Mouse (Mus musculus): Measurements from ENCODE around the gene Traf2. TPM values are rescaled to one million over a fixed set of nuclear protein-coding genes. Genes with fewer than 3 reads are reported as not detected.

Traf2 gene
- total RNA-seq, 1 experiment, result 9.1 TPM

DNA sequence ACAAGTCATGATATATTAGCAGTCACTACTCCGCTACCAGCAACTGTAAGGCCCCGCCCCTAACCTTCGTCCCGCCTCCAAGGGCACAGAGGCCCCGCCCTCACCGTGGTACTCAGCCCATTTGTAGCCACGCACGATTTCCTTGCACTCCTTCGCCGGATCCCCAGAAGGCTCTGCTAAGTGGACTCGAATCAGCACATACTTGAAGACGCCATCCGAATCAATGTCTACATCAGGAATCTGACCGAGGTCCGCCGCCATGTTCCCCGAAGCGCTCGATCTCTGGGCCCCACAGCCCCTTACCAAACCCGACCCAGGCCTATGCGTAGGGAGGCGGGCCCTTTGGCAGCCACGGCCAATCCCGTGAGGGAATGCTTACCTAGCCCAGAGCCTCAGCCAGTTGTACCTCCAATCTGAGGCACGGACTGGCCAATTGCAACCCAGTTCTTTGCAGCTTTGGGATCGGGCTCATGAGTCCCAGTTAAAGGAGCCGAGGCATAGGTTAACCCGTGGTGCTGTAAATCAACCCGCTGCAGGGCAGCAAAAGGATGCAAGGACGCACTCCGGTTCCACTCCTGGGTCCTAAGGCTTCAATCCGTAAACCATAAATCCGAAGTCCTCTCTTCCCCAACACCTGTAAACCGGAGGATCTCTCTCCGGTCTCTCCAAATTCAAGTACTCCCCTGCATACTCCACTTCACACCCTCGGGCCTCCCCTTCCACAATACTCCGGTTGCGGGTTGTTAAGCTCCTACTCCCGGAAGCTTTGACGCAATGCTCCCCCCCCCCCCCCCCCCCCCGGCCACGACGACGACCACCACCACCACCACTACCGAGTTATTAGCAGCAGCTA lies 28.1 kb upstream of the Traf2 start, which contains the start of the genes Mamdc4 and Phpt1:
Gene Mamdc4 (minus strand): TSS at position 267 of the 853 bp plus-strand sequence.
Gene Phpt1 (minus strand): TSS at position 646 of the 853 bp plus-strand sequence.
- H3K4me3 ChIP-seq (ENCODE audit: insufficient read depth in 1 of 2, low read depth in 1 of 2, low read length in 2 of 2, poor library complexity in 1 of 2, severe bottlenecking in 1 of 2), result peak within 1 kb of the TSS; percentile 81 to 94
- H3K27ac ChIP-seq (ENCODE audit: insufficient read depth, low read depth, low read length, poor library complexity, severe bottlenecking), result peak within 1 kb of the TSS; percentile 58; the same call in 1 of the 2 replicates
- in situ Hi-C loops (cut with MboI; ENCODE audit: low sequenced_read_pairs in 2 of 2, unreplicated experiment in 2 of 2), result no loop called here
- H3K9me3 ChIP-seq (ENCODE audit: control insufficient read depth, insufficient read depth, low read depth, low read length), result no peaks in the 10 kb centered on the region
- DNase-seq (ENCODE audit: low read depth, low spot score), result peak; percentile 94
- TF ChIP-seq MAFK (IDR thresholded peaks at IDR 0.05; ENCODE audit: insufficient read depth, low read depth, low read length), result no peak
- TF ChIP-seq CHD2 (IDR thresholded peaks at IDR 0.05; ENCODE audit: low read depth, low read length), result peak; percentile 89
- peak within 1 kb of the TSS; percentile 86 for H3K9ac ChIP-seq (ENCODE audit: insufficient read depth, low read depth, low read length, poor library complexity, severe bottlenecking)
- H3K36me3 ChIP-seq (ENCODE audit: control insufficient read depth, insufficient read depth, low read length, poor library complexity, severe bottlenecking), result peaks cover 5% of the 10 kb centered on the region; the same call in 1 of the 2 replicates
- H3K4me1 ChIP-seq (ENCODE audit: control insufficient read depth in 2 of 2, insufficient read depth in 2 of 2, low read length in 2 of 2, poor library complexity in 1 of 2), result peaks cover 0 to 29% of the 10 kb centered on the region in 2 experiments; a peak in 2 of 4 replicates

DNA sequence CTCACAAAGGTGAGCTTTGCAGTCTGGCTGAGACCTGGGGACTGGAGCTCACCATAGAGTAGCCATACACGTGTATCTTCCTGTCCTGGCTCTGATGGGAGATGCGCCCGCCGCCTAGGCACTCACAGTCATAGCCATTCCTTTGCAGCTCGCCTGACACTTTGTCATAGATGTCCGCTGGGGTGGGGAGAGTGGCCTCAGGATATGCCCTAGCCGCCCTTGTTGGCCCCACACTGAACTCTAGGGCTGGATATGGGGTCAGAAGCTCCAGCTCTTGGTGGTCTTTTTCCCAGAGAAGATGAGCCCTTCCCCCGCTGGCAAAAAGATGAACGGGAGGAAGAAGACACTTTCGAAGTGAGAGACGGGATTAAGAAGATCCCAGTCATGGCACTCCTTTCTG lies 27.4 kb upstream of the Traf2 start:
- in situ Hi-C loops (cut with MboI; ENCODE audit: low sequenced_read_pairs in 2 of 2, unreplicated experiment in 2 of 2), result no loop called here
- Histone ChIP-seq H3K36me3 (ENCODE audit: control insufficient read depth, insufficient read depth, low read length, poor library complexity, severe bottlenecking) (peaks cover 10% of the 10 kb centered on the region; the same call in 1 of the 2 replicates), H3K4me3 (ENCODE audit: insufficient read depth in 1 of 2, low read depth in 1 of 2, low read length in 2 of 2, poor library complexity in 1 of 2, severe bottlenecking in 1 of 2) (peak overlapping the region; percentile 81 to 94), H3K27ac (ENCODE audit: insufficient read depth, low read depth, low read length, poor library complexity, severe bottlenecking) (no peak overlapping the region), H3K9ac (ENCODE audit: insufficient read depth, low read depth, low read length, poor library complexity, severe bottlenecking) (peak overlapping the region; percentile 39; the same call in 1 of the 2 replicates), H3K4me1 (ENCODE audit: control insufficient read depth in 2 of 2, insufficient read depth in 2 of 2, low read length in 2 of 2, poor library complexity in 1 of 2) (peaks cover 0 to 28% of the 10 kb centered on the region in 2 experiments; a peak in 2 of 4 replicates), H3K9me3 (ENCODE audit: control insufficient read depth, insufficient read depth, low read depth, low read length) (no peaks in the 10 kb centered on the region)
- DNase-seq (ENCODE audit: low read depth, low spot score), result no peak
- TF ChIP-seq HCFC1 (IDR thresholded peaks at IDR 0.05; ENCODE audit: borderline replicate concordance, insufficient read depth, low read length), result no peak
- no peak for TF ChIP-seq MAFK (IDR thresholded peaks at IDR 0.05; ENCODE audit: insufficient read depth, low read depth, low read length)
- no peak for TF ChIP-seq CHD2 (IDR thresholded peaks at IDR 0.05; ENCODE audit: low read depth, low read length)
- no peak for TF ChIP-seq ZNF384 (IDR thresholded peaks at IDR 0.05; ENCODE audit: low read depth, low read length)
- TF ChIP-seq ZC3H11A (IDR thresholded peaks at IDR 0.05; ENCODE audit: borderline replicate concordance, low read depth, low read length), result no peak

DNA sequence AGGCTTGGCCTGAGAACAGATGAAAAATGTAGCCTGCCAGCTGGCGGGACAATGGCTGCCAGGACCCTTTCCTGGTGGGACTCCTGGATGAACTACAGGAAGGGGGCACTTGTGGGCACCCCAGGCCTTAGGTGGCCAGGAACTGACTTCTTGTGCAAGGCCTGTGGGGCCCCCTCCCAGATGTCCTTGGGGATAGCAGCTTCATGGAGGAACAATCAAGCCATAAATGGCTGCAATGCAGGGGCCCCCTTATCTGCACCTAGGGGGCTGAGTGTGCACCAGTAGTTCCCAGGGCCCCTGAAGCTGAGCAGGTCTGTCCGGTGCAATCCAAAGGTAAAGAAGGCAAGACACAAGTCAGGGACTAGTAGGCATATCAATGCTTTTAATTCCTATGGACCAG lies 26.3 kb upstream of the Traf2 start:
- no peak for DNase-seq (ENCODE audit: low read depth, low spot score)
- Histone ChIP-seq H3K4me3 (ENCODE audit: insufficient read depth in 1 of 2, low read depth in 1 of 2, low read length in 2 of 2, poor library complexity in 1 of 2, severe bottlenecking in 1 of 2) (no peak overlapping the region), H3K4me1 (ENCODE audit: control insufficient read depth in 2 of 2, insufficient read depth in 2 of 2, low read length in 2 of 2, poor library complexity in 1 of 2) (peaks cover 0 to 28% of the 10 kb centered on the region in 2 experiments; a peak in 1 of 4 replicates), H3K9ac (ENCODE audit: insufficient read depth, low read depth, low read length, poor library complexity, severe bottlenecking) (no peak overlapping the region), H3K9me3 (ENCODE audit: control insufficient read depth, insufficient read depth, low read depth, low read length) (no peaks in the 10 kb centered on the region), H3K27ac (ENCODE audit: insufficient read depth, low read depth, low read length, poor library complexity, severe bottlenecking) (no peak overlapping the region), H3K36me3 (ENCODE audit: control insufficient read depth, insufficient read depth, low read length, poor library complexity, severe bottlenecking) (peaks cover 11% of the 10 kb centered on the region; the same call in 1 of the 2 replicates)
- TF ChIP-seq HCFC1 (IDR thresholded peaks at IDR 0.05; ENCODE audit: borderline replicate concordance, insufficient read depth, low read length) (no peak), CHD2 (IDR thresholded peaks at IDR 0.05; ENCODE audit: low read depth, low read length) (no peak), ZC3H11A (IDR thresholded peaks at IDR 0.05; ENCODE audit: borderline replicate concordance, low read depth, low read length) (no peak), ZNF384 (IDR thresholded peaks at IDR 0.05; ENCODE audit: low read depth, low read length) (no peak), MAFK (IDR thresholded peaks at IDR 0.05; ENCODE audit: insufficient read depth, low read depth, low read length) (no peak)
- in situ Hi-C loops (cut with MboI; ENCODE audit: low sequenced_read_pairs in 2 of 2, unreplicated experiment in 2 of 2), result no loop called here

DNA sequence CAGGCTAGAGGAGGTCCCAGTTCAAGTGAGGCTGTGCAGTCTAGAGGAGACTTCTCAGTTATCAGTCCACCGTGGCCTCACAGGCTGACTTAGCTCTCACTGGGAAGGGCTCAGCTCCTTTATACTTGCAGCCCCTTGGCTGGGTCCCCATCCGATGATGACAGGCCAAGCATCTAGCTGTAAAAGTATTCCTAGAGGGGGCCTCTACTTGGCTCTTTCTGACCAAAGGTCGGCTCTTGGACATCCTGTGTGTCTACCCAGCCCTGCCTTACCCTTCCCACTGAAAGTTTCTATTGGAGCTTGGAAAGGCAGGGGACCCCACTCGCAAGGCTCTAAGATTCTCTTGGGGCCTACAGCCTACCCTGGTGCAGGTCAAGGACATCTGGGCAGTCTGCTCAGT lies 24.5 kb upstream of the Traf2 start:
- H3K36me3 ChIP-seq (ENCODE audit: control insufficient read depth, insufficient read depth, low read length, poor library complexity, severe bottlenecking), result peaks cover 11% of the 10 kb centered on the region; the same call in 1 of the 2 replicates
- TF ChIP-seq ZNF384 (IDR thresholded peaks at IDR 0.05; ENCODE audit: low read depth, low read length) (no peak), MAFK (IDR thresholded peaks at IDR 0.05; ENCODE audit: insufficient read depth, low read depth, low read length) (no peak), HCFC1 (IDR thresholded peaks at IDR 0.05; ENCODE audit: borderline replicate concordance, insufficient read depth, low read length) (no peak), ZC3H11A (IDR thresholded peaks at IDR 0.05; ENCODE audit: borderline replicate concordance, low read depth, low read length) (no peak), CHD2 (IDR thresholded peaks at IDR 0.05; ENCODE audit: low read depth, low read length) (no peak)
- H3K4me3 ChIP-seq (ENCODE audit: insufficient read depth in 1 of 2, low read depth in 1 of 2, low read length in 2 of 2, poor library complexity in 1 of 2, severe bottlenecking in 1 of 2), result no peak overlapping the region
- DNase-seq (ENCODE audit: low read depth, low spot score), result no peak
- no peak overlapping the region for H3K27ac ChIP-seq (ENCODE audit: insufficient read depth, low read depth, low read length, poor library complexity, severe bottlenecking)
- no peaks in the 10 kb centered on the region for H3K9me3 ChIP-seq (ENCODE audit: control insufficient read depth, insufficient read depth, low read depth, low read length)
- in situ Hi-C loops (cut with MboI; ENCODE audit: low sequenced_read_pairs in 2 of 2, unreplicated experiment in 2 of 2), result no loop called here
- H3K4me1 ChIP-seq (ENCODE audit: control insufficient read depth in 2 of 2, insufficient read depth in 2 of 2, low read length in 2 of 2, poor library complexity in 1 of 2), result peaks cover 0 to 14% of the 10 kb centered on the region in 2 experiments; a peak in 1 of 4 replicates
- H3K9ac ChIP-seq (ENCODE audit: insufficient read depth, low read depth, low read length, poor library complexity, severe bottlenecking), result no peak overlapping the region
